Mouse (Mus musculus) adrenal gland, postnatal 0 days (tissue): Measurements from ENCODE around the gene Rsph14. TPM values are rescaled to one million over a fixed set of nuclear protein-coding genes. Genes with fewer than 3 reads are reported as not detected.

Experiments
- polyA plus RNA-seq: library from polyadenylated mRNA; unstranded; fragments of >200 nt; fragmentation: Nextera tagmentation; extraction: Ambion mirVana; gene quantifications from 2 replicates; pipeline ENCODE4 v1.2.1, GENCODE M21; 2015

Gene Rsph14
- 0.24 and 0.75 TPM in 2 replicates for polyA plus RNA-seq

DNA sequence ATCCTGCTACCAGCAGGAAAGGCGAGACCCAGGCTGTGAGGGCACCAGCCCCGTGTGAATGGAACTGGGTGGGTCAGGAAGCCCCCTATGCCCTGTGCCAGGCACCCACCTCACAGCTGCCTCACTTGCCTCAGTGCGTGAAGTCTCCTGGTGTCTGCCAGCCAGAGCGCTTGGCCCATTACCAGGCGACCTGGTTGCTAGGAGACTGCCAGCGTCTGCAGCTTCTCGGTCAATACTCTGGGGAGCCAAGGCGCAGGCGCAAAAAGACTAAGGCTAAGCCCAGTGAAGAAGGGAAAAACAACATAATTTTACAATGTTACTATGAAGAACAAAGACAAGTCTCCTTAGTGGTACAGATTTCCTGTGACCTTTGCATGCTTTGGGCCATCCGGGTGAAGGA is at the start of gene Rsph14:
Gene Rsph14, minus strand, starts transcription at position 192 of the 400 bp plus-strand sequence.

DNA sequence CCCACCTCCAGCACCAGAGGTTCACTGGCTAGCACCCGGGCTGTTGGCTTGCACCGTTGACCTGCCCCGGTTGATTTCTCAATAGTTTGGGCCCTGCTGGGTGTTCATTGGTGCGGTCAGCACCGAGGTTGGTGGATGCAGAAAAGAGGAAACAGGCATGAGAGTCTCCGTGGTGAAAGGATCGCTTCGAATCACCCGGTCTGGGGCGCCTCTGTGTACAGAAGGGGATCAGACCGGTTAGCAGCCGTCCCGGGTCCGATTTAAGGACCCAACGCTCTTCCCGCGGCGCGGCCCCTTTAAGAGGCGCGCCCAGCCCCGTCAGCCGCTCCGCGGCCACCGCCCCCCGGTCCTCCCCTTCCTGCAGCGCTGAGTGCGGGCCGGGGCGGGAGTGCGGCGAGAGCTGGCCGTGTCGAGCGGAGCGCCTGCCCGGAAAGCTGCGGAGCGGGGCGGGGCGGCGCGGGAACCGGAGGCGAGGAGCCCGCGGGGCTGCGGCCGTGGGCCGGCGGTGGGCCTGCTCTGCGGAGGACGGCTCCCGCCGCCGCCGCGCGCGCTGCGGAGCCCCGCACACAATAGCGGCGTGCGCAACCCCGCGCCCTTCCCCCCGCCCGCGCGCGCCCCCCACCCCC is 27.9 kb upstream of the Rsph14 start, which contains the start of gene Bcr:
Gene Bcr, plus strand, starts transcription at position 376 of the 626 bp plus-strand sequence.

DNA sequence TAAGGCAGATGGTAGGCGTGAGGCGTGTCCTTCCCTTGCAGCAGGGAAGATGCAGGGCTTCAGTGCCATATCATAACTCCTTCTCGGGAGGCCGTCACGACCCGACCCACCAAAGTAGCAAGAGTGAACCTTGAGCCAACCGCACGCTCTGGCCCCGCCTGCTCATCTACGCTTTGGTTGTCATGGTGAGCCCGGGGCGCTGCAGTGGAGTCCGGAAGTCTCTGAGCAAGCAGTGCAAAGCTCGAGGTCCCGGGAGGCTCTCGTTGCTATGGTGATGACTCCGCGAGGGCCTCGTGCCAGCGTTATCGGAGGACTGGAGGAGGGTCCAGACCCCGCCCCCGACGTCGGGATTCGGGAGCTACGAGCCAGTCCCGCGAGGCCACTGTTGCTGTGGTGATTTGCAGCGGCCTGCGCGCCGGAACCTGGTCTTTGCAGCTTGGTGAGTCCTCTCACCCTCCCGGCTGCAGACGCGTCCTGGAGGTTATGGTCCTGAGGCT is 4.5 kb upstream of the Rsph14 start, which contains the start of gene Rab36:
Gene Rab36, plus strand, starts transcription at position 176 of the 497 bp plus-strand sequence.

DNA sequence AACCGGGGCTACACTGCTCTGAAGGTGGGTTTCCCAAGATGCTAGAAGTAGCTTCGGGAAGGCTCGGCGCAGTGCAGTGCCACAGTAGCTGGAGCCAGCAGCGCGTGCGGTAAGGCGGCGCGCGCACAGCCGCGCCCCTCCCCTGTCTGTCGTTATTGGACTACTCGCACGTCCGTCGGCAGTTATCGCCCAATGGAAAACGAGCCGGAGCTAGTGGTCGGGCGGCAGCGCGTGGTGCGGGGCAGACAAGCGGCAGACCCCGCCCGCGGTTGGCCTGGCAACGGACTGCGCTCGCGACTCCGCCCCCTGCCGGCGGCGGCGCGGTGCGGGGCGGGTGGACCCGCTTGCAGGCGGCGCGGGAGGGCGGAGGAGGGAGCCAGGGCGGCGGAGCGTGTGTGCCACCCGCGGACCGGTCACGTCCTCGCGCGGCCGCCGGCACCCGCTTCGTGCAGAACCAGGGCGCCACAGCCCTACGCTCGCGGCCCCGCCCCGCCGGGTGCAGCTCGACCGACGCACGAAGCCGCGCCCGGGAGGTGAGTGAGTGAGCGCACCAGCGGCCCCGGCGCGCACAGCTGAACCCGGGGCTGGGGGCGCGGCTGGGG is 65.4 kb downstream of the Rsph14 start, which contains the start of gene Gnaz:
Gene Gnaz, plus strand, starts transcription at position 328 of the 602 bp plus-strand sequence.

Other genes with a start within 250 kb of the Rsph14 start
- gene Gnaz, start 65.4 kb downstream of the Rsph14 start, polyA plus RNA-seq: 5.4 and 10.9 TPM in 2 replicates
- gene Rab36, start 4.5 kb upstream of the Rsph14 start, polyA plus RNA-seq: 10.0 and 13.1 TPM in 2 replicates
- 4.1 and 7.9 TPM in 2 replicates for gene Bcr, start 28.0 kb upstream of the Rsph14 start, polyA plus RNA-seq
- 15.0 and 19.4 TPM in 2 replicates for gene Specc1l, start 179.5 kb upstream of the Rsph14 start, polyA plus RNA-seq